Mouse (Mus musculus) liver, embryonic 14.5 days (tissue): Measurements from ENCODE around the gene Serpini2.

Experiments
- CTCF ChIP-seq: IDR thresholded peaks from 2 replicates; pipeline ENCODE4 v1.5.1; 2016; ENCODE audit warnings: antibody characterized with exemption, low read depth, control low read depth
- EP300 ChIP-seq: IDR thresholded peaks from 2 replicates; pipeline ENCODE4 v1.6.1; 2016; ENCODE audit warnings: antibody characterized with exemption, low read depth

- TF ChIP-seq CTCF (no peak), EP300 (no peak)
Measured at GRCm38 (mm10) chr3:75305584-75305983, 35.7 kb upstream of the Serpini2 start.
